Mouse (Mus musculus) hindbrain, embryonic 16.5 days (tissue): ENCODE results near the gene Map2k6. TPM values are rescaled to one million over a fixed set of nuclear protein-coding genes. Genes with fewer than 3 reads are reported as not detected.

Source experiments
- ATAC-seq: fragments of 200-750 bp; cut with Nextera tagmentation; 2 replicates; pipeline ENCODE4 v1.8.0; 2017; ENCODE audit warnings: moderate TSS enrichment, moderate library complexity
- H3K27ac ChIP-seq: fragments of 300-500 bp; sonication (generic); 2 replicates; pipeline ENCODE4 v1.5.1; 2014; ENCODE audit warnings: low read depth, mild to moderate bottlenecking, control low read depth, low read length, moderate library complexity
- H3K27me3 ChIP-seq: fragments of 300-500 bp; sonication (generic); replicated peaks from 2 replicates; pipeline ENCODE4 v1.6.1; 2014; ENCODE audit warnings: low read length; ENCODE audit not compliant: control insufficient read depth, insufficient read depth
- H3K36me3 ChIP-seq: fragments of 300-500 bp; sonication (generic); 2 replicates; pipeline ENCODE4 v1.6.1; 2014; ENCODE audit warnings: mild to moderate bottlenecking, low read length, moderate library complexity, mixed read lengths; ENCODE audit not compliant: control insufficient read depth, insufficient read depth
- H3K4me1 ChIP-seq: fragments of 300-500 bp; sonication (generic); 2 replicates; pipeline ENCODE4 v1.6.1; 2014; ENCODE audit warnings: low read depth, low read length; ENCODE audit not compliant: control insufficient read depth, insufficient read depth
- H3K4me2 ChIP-seq: fragments of 300-500 bp; sonication (generic); 2 replicates; pipeline ENCODE4 v1.6.1; 2014; ENCODE audit warnings: mild to moderate bottlenecking, low read length, control low read depth, moderate library complexity
- H3K4me3 ChIP-seq: fragments of 300-500 bp; sonication (generic); 2 replicates; pipeline ENCODE4 v1.5.1; 2014; ENCODE audit warnings: mild to moderate bottlenecking, low read length, control low read depth, moderate library complexity
- H3K9ac ChIP-seq: fragments of 300-500 bp; sonication (generic); 2 replicates; pipeline ENCODE4 v1.6.1; 2014; ENCODE audit warnings: low read depth, mild to moderate bottlenecking, control low read depth, low read length, moderate library complexity
- H3K9me3 ChIP-seq: fragments of 300-500 bp; sonication (generic); 2 replicates; pipeline ENCODE4 v1.6.1; 2014; ENCODE audit warnings: mild to moderate bottlenecking, low read length, moderate library complexity; ENCODE audit not compliant: control insufficient read depth
- whole genome bisulfite sequencing: fragments of 180-500 bp; shearing (Covaris S2); extraction: QIAGEN DNeasy Blood & Tissue Kit; methylation state at CpG from one replicate; pipeline ENCODE4 v1.1.7; 2014; 5-methylcytosine and 5-hydroxymethylcytosine counted together
- polyA plus RNA-seq: library from polyadenylated mRNA; unstranded; fragments of >200 nt; fragmentation: Nextera tagmentation; extraction: Ambion mirVana; gene quantifications from 2 replicates; pipeline ENCODE4 v1.2.1, GENCODE M21; 2015

Map2k6 gene
- polyA plus RNA-seq, 1 experiment from 2014 or later: 24.4 TPM

DNA sequence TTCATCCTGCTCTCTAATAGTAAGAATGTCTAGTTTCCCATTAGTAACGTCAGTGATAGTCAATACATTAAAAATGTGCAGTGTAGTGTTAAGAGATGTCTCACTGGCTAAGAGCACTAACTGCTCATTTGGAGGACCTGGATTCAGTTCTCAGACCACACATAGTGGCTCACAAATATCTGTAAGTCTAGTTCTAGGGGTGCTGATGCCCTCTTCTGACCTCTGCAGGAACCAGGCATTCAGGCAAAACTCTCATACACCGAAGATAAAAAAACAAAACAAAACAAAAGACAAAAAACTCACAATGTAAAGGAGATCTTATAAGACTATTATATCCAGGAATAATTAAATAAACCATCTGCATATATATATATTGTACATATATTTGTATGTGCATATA, 72.4 kb downstream of the Map2k6 start:
- no peak overlapping the region for H3K4me2 ChIP-seq
- no peak overlapping the region for H3K4me3 ChIP-seq
- ATAC-seq: no peak
- no peaks in the 10 kb centered on the region for H3K4me1 ChIP-seq
- no peaks in the 10 kb centered on the region for H3K9me3 ChIP-seq
- WGBS: 85% methylated on average over 2 of the region's 2 CpGs
- no peak overlapping the region for H3K27ac ChIP-seq
- H3K36me3 ChIP-seq: no peaks in the 10 kb centered on the region
- H3K27me3 ChIP-seq: no peaks in the 10 kb centered on the region
- no peak overlapping the region for H3K9ac ChIP-seq

DNA sequence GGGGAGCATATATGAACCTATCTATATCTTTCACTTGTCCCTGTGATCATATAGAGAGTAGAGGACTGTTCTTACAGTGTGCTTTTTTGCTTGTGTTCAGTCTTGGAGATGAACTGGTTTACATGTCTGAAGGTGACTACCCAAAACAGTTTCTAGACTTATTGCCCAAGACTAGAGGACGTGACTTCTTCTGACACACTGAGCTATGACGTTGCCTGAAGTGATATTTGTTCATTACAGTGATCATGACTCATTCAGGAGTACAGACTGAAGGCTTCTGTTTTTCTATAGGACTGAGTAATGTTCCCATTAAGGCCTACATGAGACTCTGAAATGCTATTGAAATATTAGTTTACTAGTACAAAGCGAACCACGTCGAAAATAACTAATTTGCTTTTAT, 73.2 kb downstream of the Map2k6 start:
- no peak for ATAC-seq
- Histone ChIP-seq H3K9me3 (no peaks in the 10 kb centered on the region), H3K27me3 (no peaks in the 10 kb centered on the region), H3K4me2 (no peak overlapping the region), H3K36me3 (no peaks in the 10 kb centered on the region), H3K9ac (no peak overlapping the region), H3K27ac (no peak overlapping the region), H3K4me3 (no peak overlapping the region), H3K4me1 (no peaks in the 10 kb centered on the region)
- 87% methylated on average over 5 of the region's 5 CpGs for WGBS

- Histone ChIP-seq H3K36me3 (no peaks in the 10 kb centered on the region), H3K9me3 (no peaks in the 10 kb centered on the region), H3K4me1 (peaks cover 10% of the 10 kb centered on the region), H3K4me2 (no peak overlapping the region), H3K27me3 (no peaks in the 10 kb centered on the region), H3K9ac (no peak overlapping the region), H3K27ac (no peak overlapping the region), H3K4me3 (no peak overlapping the region)
- WGBS: 94% methylated on average over 16 of the region's 16 CpGs
- no peak for ATAC-seq
These were observed 74.6 kb downstream of the Map2k6 start for GRCm38 (mm10) chr11:110473495-110473894.

- WGBS: 43% methylated on average over 5 of the region's 5 CpGs
These were observed 77.6 kb downstream of the Map2k6 start for GRCm38 (mm10) chr11:110476361-110477151.

GRCm38 (mm10) chr11:110477961-110478869, 79.3 kb downstream of the Map2k6 start:
- H3K9ac ChIP-seq: no peak overlapping the region
- no peaks in the 10 kb centered on the region for H3K27me3 ChIP-seq
- peak overlapping the region; percentile 64; the same call in 1 of the 2 replicates for H3K27ac ChIP-seq
- ATAC-seq: peak; percentile 63
- WGBS: 22% methylated on average over 18 of the region's 18 CpGs
- no peaks in the 10 kb centered on the region for H3K36me3 ChIP-seq
- H3K4me3 ChIP-seq: no peak overlapping the region
- no peaks in the 10 kb centered on the region for H3K9me3 ChIP-seq
- H3K4me1 ChIP-seq: peaks cover 25% of the 10 kb centered on the region
- H3K4me2 ChIP-seq: peak overlapping the region; percentile 29; the same call in 1 of the 2 replicates

More at GRCm38 (mm10) chr11:110476361-110477151, 77.6 kb downstream of the Map2k6 start:
- no peak overlapping the region for H3K9ac ChIP-seq
- H3K4me3 ChIP-seq: no peak overlapping the region
- no peak overlapping the region for H3K4me2 ChIP-seq
- no peaks in the 10 kb centered on the region for H3K36me3 ChIP-seq
- no peaks in the 10 kb centered on the region for H3K9me3 ChIP-seq
- peaks cover 25% of the 10 kb centered on the region for H3K4me1 ChIP-seq
- ATAC-seq: no peak
- no peaks in the 10 kb centered on the region for H3K27me3 ChIP-seq
- no peak overlapping the region for H3K27ac ChIP-seq

DNA sequence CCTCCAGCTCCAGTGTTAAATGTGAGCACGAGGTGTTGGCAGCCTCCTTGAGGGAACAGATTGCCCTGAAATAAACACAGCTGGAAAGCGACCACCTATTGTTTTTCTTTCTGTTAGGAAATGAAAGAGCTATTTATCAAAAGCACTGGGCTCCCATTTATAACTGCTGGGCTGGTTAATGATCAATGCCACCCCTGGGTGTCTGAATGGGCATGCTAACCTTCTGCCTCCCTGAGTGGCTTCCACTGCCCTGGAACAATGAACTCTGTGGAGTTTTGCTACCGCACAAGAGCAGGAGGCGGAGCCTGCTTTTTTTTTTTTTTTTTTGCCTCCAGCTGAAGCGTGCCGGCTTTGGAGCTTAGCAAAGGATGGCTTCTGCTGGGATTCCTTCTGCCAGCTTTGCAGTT, 80.1 kb downstream of the Map2k6 start:
- H3K36me3 ChIP-seq: no peaks in the 10 kb centered on the region
- no peak overlapping the region for H3K9ac ChIP-seq
- ATAC-seq: peak; percentile 89
- peaks cover 25% of the 10 kb centered on the region for H3K4me1 ChIP-seq
- H3K9me3 ChIP-seq: no peaks in the 10 kb centered on the region
- WGBS: under 1% methylated on average over 5 of the region's 6 CpGs
- H3K4me2 ChIP-seq: peak overlapping the region; percentile 56
- peak overlapping the region; percentile 67 for H3K27ac ChIP-seq
- no peaks in the 10 kb centered on the region for H3K27me3 ChIP-seq
- H3K4me3 ChIP-seq: peak overlapping the region; percentile 24

DNA sequence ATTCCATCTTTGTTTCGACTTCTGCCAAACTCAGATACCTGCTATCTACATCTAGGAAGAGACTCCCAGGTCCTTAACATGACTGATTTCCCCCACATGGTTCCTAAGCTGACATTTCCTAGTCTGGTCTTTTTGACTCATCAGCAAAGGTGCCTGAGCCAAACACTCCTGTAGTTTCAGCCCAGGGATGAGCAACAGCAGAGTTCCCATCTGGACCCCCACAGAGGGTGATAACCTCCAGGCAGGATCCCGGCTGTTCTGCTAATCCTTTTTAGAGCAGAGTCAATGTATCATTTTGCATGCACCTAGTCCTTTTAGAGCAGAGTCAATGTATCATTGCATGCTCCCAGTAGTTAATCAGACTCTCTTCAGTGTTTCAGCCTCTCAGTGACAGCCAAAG, 82.5 kb downstream of the Map2k6 start:
- Histone ChIP-seq H3K27me3 (no peaks in the 10 kb centered on the region), H3K27ac (no peak overlapping the region), H3K4me3 (no peak overlapping the region), H3K4me1 (peaks cover 25% of the 10 kb centered on the region), H3K4me2 (no peak overlapping the region), H3K36me3 (no peaks in the 10 kb centered on the region), H3K9ac (no peak overlapping the region), H3K9me3 (no peaks in the 10 kb centered on the region)
- ATAC-seq: no peak
- whole genome bisulfite sequencing: 52% methylated on average over 2 of the region's 2 CpGs

GRCm38 (mm10) chr11:110482176-110482575, 83.3 kb downstream of the Map2k6 start:
- WGBS: 87% methylated on average over 8 of the region's 8 CpGs
- Histone ChIP-seq H3K4me3 (no peak overlapping the region), H3K9me3 (no peaks in the 10 kb centered on the region), H3K27ac (no peak overlapping the region), H3K27me3 (no peaks in the 10 kb centered on the region), H3K9ac (no peak overlapping the region), H3K4me2 (no peak overlapping the region), H3K4me1 (peaks cover 25% of the 10 kb centered on the region), H3K36me3 (no peaks in the 10 kb centered on the region)
- ATAC-seq: no peak

DNA sequence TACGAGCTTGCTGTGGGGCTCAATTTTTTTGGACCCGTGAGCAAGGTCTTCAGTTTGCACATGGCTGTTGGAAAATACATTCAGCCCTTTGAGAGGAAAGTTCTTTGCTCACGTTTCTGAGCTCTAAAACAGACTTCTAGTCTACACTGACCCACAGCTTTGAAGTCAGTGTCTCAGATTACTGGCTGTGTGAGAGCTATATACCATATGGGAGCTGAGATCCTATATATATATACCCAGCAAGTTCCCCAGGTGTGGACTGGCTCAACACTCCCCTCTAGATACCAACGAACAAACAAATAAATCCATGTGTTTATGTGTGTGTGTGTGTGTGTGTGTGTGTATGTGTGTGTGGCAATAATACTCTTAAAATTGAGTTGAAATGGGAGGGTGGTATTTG, 83.7 kb downstream of the Map2k6 start:
- Histone ChIP-seq H3K4me2 (no peak overlapping the region), H3K36me3 (no peaks in the 10 kb centered on the region)
- 87% methylated on average over 4 of the region's 4 CpGs for WGBS

More for the DNA sequence above, 83.7 kb downstream of the Map2k6 start:
- peaks cover 23% of the 10 kb centered on the region for H3K4me1 ChIP-seq
- no peaks in the 10 kb centered on the region for H3K9me3 ChIP-seq
- no peak overlapping the region for H3K27ac ChIP-seq
- no peak for ATAC-seq
- H3K4me3 ChIP-seq: no peak overlapping the region
- H3K9ac ChIP-seq: no peak overlapping the region
- H3K27me3 ChIP-seq: no peaks in the 10 kb centered on the region
